ENCODE assay signal across 7 mouse cellular contexts in genomic region chr13:74770480-74770879, GRCm38 (mm10). TPM values are rescaled to one million over a fixed set of nuclear protein-coding genes. Genes with fewer than 3 reads are reported as not detected.
DNase-seq lines count a peak whose midpoint lies in the region; ATAC-seq and TF ChIP-seq lines count a peak whose summit lies in the region.

No protein-coding gene starts in this region.

- H3K9ac ChIP-seq in intestine, postnatal 0 days (ENCODE audit: low read depth, low read length) = peak overlapping the region; percentile 67
- peak overlapping the region; percentile 48; the same call in 1 of the 2 replicates for H3K9ac ChIP-seq in midbrain, embryonic 12.5 days (replicated peaks)

- intact Hi-C loops in left cerebral cortex, postnatal 4 days (cut with DNase I) = no loop called here

- H3K9me3 ChIP-seq in embryonic facial prominence, embryonic 10.5 days = no peaks in the 10 kb centered on the region
- H3K9me3 ChIP-seq in intestine, postnatal 0 days (ENCODE audit: control insufficient read depth) = no peaks in the 10 kb centered on the region
- H3K9me3 ChIP-seq in midbrain, embryonic 12.5 days = no peaks in the 10 kb centered on the region

- TF ChIP-seq CTCF in intestine, postnatal 0 days (IDR thresholded peaks at IDR 0.05; ENCODE audit: low read depth) = peak; percentile 79
- TF ChIP-seq CTCF in small intestine, adult 2 months (IDR thresholded peaks at IDR 0.05; ENCODE audit: extremely low read depth, insufficient read length, insufficient replicate concordance, low read depth, low read length) = peak; percentile 54; the same call in 1 of the 2 replicates

- no peaks in the 10 kb centered on the region for H3K27me3 ChIP-seq in embryonic facial prominence, embryonic 10.5 days (replicated peaks; ENCODE audit: low read depth, poor library complexity, severe bottlenecking)
- H3K27me3 ChIP-seq in intestine, postnatal 0 days (replicated peaks; ENCODE audit: control insufficient read depth, insufficient read depth, low read length) = no peaks in the 10 kb centered on the region
- no peaks in the 10 kb centered on the region for H3K27me3 ChIP-seq in midbrain, embryonic 12.5 days
- no peaks in the 10 kb centered on the region for H3K27me3 ChIP-seq in small intestine, adult 2 months (ENCODE audit: control insufficient read depth, insufficient read depth, low read length)

- peak; percentile 70 for TF ChIP-seq POLR2A in small intestine, adult 2 months (IDR thresholded peaks at IDR 0.05; ENCODE audit: low read depth, low read length)

- H3K27ac ChIP-seq in embryonic facial prominence, embryonic 10.5 days (replicated peaks) = peak overlapping the region; percentile 79
- H3K27ac ChIP-seq in intestine, postnatal 0 days (ENCODE audit: low read depth, low read length) = peak overlapping the region; percentile 78
- H3K27ac ChIP-seq in midbrain, embryonic 12.5 days (replicated peaks) = no peak overlapping the region
- peak overlapping the region; percentile 90 for H3K27ac ChIP-seq in small intestine, adult 2 months (ENCODE audit: insufficient read depth, low read depth, low read length)

- DNase-seq in adrenal gland, postnatal 10 days = peak; percentile 94
- peak; percentile 95 for DNase-seq in embryonic facial prominence, embryonic 10.5 days (ENCODE audit: low spot score)
- DNase-seq in gonadal fat pad, adult 2 months (ENCODE audit: low read depth) = peak; percentile 65
- peak; percentile 78 for DNase-seq in left cerebral cortex, postnatal 4 days

- peak; percentile 99 for ATAC-seq in intestine, postnatal 0 days
- peak; percentile 97 for ATAC-seq in midbrain, embryonic 12.5 days (ENCODE audit: low FRiP score, low read depth)

- no peaks in the 10 kb centered on the region for H3K36me3 ChIP-seq in embryonic facial prominence, embryonic 10.5 days (replicated peaks)
- H3K36me3 ChIP-seq in intestine, postnatal 0 days (ENCODE audit: control insufficient read depth, insufficient read depth) = no peaks in the 10 kb centered on the region
- H3K36me3 ChIP-seq in midbrain, embryonic 12.5 days = no peaks in the 10 kb centered on the region
- peaks cover 6% of the 10 kb centered on the region; the same call in 1 of the 2 replicates for H3K36me3 ChIP-seq in small intestine, adult 2 months (ENCODE audit: control insufficient read depth, insufficient read depth, low read length)

- WGBS in embryonic facial prominence, embryonic 10.5 days = under 1% methylated on average over 21 of the region's 21 CpGs
- 1% methylated on average over 21 of the region's 21 CpGs for WGBS in intestine, postnatal 0 days
- WGBS in midbrain, embryonic 12.5 days = under 1% methylated on average over 21 of the region's 21 CpGs
- WGBS in small intestine, adult 2 months = under 1% methylated on average over 21 of the region's 21 CpGs

- H3K4me1 ChIP-seq in embryonic facial prominence, embryonic 10.5 days = 0 out of 2 replicates have a peak, but pooled peaks cover 5% of the 10 kb centered on the region
- H3K4me1 ChIP-seq in intestine, postnatal 0 days (replicated peaks; ENCODE audit: control insufficient read depth, insufficient read depth, low read length) = no peaks in the 10 kb centered on the region
- H3K4me1 ChIP-seq in midbrain, embryonic 12.5 days = peaks cover 5% of the 10 kb centered on the region; the same call in 1 of the 2 replicates
- 0 out of 2 replicates have a peak, but pooled peaks cover 2% of the 10 kb centered on the region for H3K4me1 ChIP-seq in small intestine, adult 2 months (ENCODE audit: control insufficient read depth, insufficient read depth, insufficient read length, low read length)

- H3K4me2 ChIP-seq in intestine, postnatal 0 days (replicated peaks; ENCODE audit: low read depth) = peak overlapping the region; percentile 64
- H3K4me2 ChIP-seq in midbrain, embryonic 12.5 days (replicated peaks) = peak overlapping the region; percentile 58

- H3K4me3 ChIP-seq in embryonic facial prominence, embryonic 10.5 days = peak overlapping the region; percentile 61
- H3K4me3 ChIP-seq in intestine, postnatal 0 days (ENCODE audit: low read depth, low read length) = peak overlapping the region; percentile 48
- peak overlapping the region; percentile 39 for H3K4me3 ChIP-seq in midbrain, embryonic 12.5 days
- peak overlapping the region; percentile 74 for H3K4me3 ChIP-seq in small intestine, adult 2 months (ENCODE audit: low read depth, low read length)

RNA-seq across cellular contexts. Expression of gene Cast, which starts 38.1 kb away (rescaled TPM):
- 10 to 100 TPM; 69.5 to 74.8 TPM for total RNA-seq in adrenal gland, postnatal 10 days (2021)
- 17.7 and 19.0 TPM in 2 replicates for polyA plus RNA-seq in embryonic facial prominence, embryonic 10.5 days (2016; fragmentation: Nextera tagmentation; extraction: Ambion mirVana)
- polyA plus RNA-seq in gonadal fat pad, adult 2 months (2012; rRNA removed) = 12.9 and 15.0 TPM in 2 replicates
- polyA plus RNA-seq in intestine, postnatal 0 days (2015; fragmentation: Nextera tagmentation; extraction: Ambion mirVana) = 26.2 and 29.6 TPM in 2 replicates
- total RNA-seq in left cerebral cortex, postnatal 4 days (2021) = 10 to 100 TPM in 1 of 2 experiments, 1 to 10 TPM in 1; 9.9 to 12.2 TPM
- polyA plus RNA-seq in midbrain, embryonic 12.5 days (2016; fragmentation: Nextera tagmentation; extraction: Ambion mirVana) = 15.7 and 16.6 TPM in 2 replicates
- 2.0 and 9.2 TPM in 2 replicates for polyA plus RNA-seq in small intestine, adult 2 months (2012; rRNA removed)
